Mouse (Mus musculus): ENCODE data around the gene Acsm4. TPM values are rescaled to one million over a fixed set of nuclear protein-coding genes. Genes with fewer than 3 reads are reported as not detected.
"Not testable (repeated sequence)": the region's sequence is repeated elsewhere in the genome, so short reads cannot be mapped to it uniquely, and the experiment has no call there.

The Acsm4 gene
- polyA plus RNA-seq, 1 experiment from 2014 or later, result not detected

DNA sequence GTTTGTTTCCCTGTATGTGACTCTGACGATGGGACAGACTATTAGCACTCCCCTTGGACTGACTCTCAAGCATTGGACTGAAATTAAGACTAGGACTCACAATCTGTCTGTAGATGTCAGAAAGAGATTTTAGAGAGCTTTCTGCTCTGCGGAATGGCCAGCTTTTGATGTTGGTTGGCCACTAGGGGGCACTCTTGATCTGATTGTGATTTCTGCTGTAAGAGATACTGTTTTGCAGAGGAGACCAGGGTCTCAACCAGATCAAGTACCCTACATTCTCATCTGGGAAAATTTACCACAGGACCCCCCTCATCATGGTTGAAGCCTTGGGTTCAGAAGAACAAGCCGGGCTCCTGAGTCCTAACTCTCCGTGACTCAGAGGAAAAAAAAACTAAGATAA, 41.4 kb downstream of the Acsm4 start:
- DNase-seq (ENCODE audit: low spot score); H3K27me3 ChIP-seq (ENCODE audit: low read depth, poor library complexity, severe bottlenecking); H3K36me3 ChIP-seq; H3K9me3 ChIP-seq (replicated peaks); H3K27ac ChIP-seq; H3K4me3 ChIP-seq; H3K4me1 ChIP-seq: not testable (repeated sequence)
- 84% methylated on average over 4 of the region's 4 CpGs for WGBS

DNA sequence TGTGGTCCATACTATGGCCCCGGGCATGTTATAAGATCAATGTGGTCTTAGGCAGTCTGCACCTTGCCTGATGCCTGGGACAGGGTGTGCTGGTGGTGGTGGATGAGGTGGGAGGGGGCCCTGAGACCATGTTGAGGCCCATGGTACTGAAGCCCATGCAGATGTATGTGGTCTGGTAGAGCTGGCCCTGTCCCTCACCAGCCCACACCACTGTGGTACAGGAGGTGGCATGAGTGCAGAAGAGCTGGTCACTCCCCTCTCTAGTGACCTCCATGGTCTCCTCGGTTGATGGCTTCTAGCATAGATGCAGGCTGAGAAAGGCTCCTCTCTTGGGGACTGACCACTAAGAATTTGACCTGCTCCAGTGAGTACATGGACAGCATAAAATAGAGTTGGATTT, 49.1 kb downstream of the Acsm4 start:
- WGBS, result 86% methylated on average over 2 of the region's 2 CpGs
- Histone ChIP-seq H3K27me3 (ENCODE audit: low read depth, poor library complexity, severe bottlenecking) (no peaks in the 10 kb centered on the region), H3K4me1 (no peaks in the 10 kb centered on the region), H3K4me3 (no peak overlapping the region), H3K9me3 (replicated peaks) (no peaks in the 10 kb centered on the region), H3K36me3 (no peaks in the 10 kb centered on the region), H3K27ac (no peak overlapping the region)
- DNase-seq (ENCODE audit: low spot score), result no peak

DNA sequence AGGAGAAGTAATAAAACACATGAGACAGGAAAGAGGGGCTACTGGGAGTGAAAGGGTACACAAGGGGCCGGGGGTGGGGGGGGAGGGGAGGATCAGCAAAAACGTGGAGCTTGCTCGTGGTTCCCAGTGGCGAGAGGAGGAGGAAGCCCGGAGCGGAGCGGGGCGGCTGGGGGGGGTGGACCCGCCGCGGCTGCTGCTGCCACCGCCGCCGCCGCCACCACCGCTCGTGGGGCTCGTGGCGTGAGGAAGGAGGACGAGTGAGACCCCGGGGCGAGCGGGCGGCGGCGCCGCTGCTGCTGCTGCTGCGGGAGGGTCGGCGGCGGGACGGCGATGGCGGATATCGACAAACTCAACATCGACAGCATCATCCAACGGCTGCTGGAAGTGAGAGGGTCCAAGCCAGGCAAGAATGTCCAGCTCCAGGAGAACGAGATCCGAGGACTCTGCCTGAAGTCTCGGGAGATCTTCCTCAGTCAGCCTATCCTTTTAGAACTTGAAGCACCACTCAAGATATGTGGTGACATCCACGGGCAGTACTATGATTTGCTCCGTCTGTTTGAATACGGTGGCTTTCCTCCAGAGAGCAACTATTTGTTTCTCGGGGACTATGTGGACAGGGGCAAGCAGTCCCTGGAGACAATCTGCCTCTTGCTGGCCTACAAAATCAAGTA, 50.1 kb downstream of the Acsm4 start:
- WGBS, result 13% methylated on average over 20 of the region's 44 CpGs
- Histone ChIP-seq H3K27ac (peak overlapping the region; percentile 64), H3K4me3 (peak overlapping the region; percentile 49)
- H3K4me1 ChIP-seq; H3K36me3 ChIP-seq; H3K27me3 ChIP-seq (ENCODE audit: low read depth, poor library complexity, severe bottlenecking); H3K9me3 ChIP-seq (replicated peaks); DNase-seq (ENCODE audit: low spot score): not testable (repeated sequence)

DNA sequence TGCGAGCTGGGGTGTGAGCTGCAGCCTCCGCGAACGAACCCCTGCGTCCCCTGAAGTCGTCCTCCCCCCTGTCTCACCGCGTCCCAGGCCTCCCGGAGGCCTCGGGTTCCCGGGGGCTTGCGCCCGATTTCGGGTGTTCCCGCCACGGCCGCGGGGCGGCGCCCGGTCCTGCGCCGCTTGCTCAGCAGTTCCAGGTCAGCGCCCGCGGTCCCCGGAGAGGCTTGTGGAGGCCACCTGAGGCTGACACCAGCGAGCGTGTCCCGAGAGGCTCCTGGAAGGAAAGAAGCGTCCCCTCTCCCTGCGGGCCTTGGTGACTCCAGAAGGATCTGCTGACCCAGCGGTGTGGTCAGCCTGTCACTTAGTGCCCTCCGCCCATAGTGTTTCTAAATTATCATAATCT, 54.5 kb downstream of the Acsm4 start:
- Histone ChIP-seq H3K9me3 (replicated peaks) (no peaks in the 10 kb centered on the region), H3K4me1 (peaks cover 6% of the 10 kb centered on the region), H3K4me3 (peak overlapping the region; percentile 36), H3K36me3 (no peaks in the 10 kb centered on the region), H3K27me3 (ENCODE audit: low read depth, poor library complexity, severe bottlenecking) (no peaks in the 10 kb centered on the region), H3K27ac (no peak overlapping the region)
- DNase-seq (ENCODE audit: low spot score), result peak; percentile 53
- WGBS, result 6% methylated on average over 34 of the region's 34 CpGs

DNA sequence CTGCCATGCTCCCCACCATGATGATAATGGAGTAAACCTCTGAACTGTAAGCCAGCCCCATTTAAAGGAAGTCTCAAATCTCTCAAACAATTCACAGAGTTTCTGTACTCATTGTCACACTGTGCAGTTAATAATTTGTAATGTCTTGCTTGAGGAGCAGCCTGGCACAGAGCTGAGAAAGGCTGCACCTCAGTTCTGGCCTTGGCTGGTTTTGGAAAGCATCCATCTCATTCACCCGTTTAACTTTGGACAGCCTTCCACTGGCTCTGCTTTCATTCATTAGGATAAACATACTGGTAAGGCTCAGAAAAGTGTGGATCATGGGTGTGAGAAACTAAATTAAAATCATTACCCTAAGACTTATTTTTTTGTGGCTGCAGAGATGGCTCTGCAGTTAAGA, 56.0 kb downstream of the Acsm4 start:
- no peaks in the 10 kb centered on the region for H3K27me3 ChIP-seq (ENCODE audit: low read depth, poor library complexity, severe bottlenecking)
- H3K9me3 ChIP-seq (replicated peaks), result no peaks in the 10 kb centered on the region
- 95% methylated on average over 1 of the region's 1 CpGs for WGBS
- no peak for DNase-seq (ENCODE audit: low spot score)
- H3K4me3 ChIP-seq, result no peak overlapping the region
- no peak overlapping the region for H3K27ac ChIP-seq
- no peaks in the 10 kb centered on the region for H3K36me3 ChIP-seq
- peaks cover 6% of the 10 kb centered on the region for H3K4me1 ChIP-seq

DNA sequence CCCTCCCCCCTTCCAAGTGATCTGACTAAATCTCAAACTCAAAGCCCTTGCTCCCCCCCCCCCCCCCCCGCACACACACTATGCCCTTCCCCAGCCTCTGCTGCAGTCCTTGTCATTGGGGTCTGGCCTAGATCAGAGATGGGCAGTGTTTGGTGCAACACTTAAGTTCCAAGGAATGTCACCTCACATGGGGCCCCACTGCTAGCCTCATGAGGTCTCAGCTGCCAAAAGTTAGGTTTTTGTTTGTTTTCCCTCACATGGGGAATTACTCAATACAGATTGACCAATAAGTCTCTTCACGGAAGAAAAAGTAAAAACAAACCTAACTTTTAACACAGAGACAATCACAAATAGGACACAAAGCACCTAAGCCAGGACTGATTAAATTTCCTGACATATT, 58.9 kb downstream of the Acsm4 start:
- 68% methylated on average over 1 of the region's 2 CpGs for WGBS
- DNase-seq (ENCODE audit: low spot score), result no peak
- no peaks in the 10 kb centered on the region for H3K9me3 ChIP-seq (replicated peaks)
- peaks cover 6% of the 10 kb centered on the region for H3K4me1 ChIP-seq
- H3K36me3 ChIP-seq, result no peaks in the 10 kb centered on the region
- H3K27me3 ChIP-seq (ENCODE audit: low read depth, poor library complexity, severe bottlenecking), result no peaks in the 10 kb centered on the region
- H3K4me3 ChIP-seq, result no peak overlapping the region
- H3K27ac ChIP-seq, result no peak overlapping the region

DNA sequence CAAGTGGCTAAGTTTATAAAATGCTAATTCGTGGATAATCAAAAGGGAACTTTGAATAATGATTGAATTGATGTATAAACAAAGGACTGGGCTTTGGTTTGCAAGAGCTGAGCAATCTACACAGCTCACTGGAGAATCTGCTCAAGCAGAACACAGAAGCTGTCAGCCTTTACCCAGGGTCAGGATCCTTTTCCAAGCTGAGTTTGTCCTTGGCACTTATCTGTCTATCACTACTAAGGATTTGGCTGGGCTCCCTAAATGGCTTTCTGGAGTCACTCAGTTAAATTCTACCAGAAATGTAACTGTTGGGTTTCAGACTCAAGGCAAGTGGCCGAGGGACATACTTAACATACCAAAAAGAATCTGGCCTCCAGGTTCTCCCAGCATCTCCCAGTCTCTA, 60.1 kb downstream of the Acsm4 start:
- H3K36me3 ChIP-seq, result no peaks in the 10 kb centered on the region
- WGBS, result 74% methylated on average over 2 of the region's 2 CpGs
- H3K27ac ChIP-seq, result no peak overlapping the region

DNA sequence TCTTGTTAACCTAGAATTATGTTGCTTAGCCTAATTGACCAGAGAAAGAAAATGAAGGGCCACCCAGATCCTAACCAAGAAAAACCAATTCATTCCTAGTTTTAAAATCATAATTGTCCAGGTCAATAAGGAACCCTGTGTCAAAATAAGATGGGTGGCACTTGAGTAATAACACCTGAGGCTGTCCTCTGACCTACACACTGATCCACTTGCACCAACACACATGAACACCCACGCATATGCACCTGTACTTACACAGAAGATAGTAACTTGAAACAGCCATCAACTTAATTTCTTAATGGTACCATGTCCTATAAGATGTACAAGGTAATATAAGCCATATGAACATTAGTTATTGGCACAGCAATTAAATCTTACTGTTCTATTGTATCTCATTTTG, 63.9 kb downstream of the Acsm4 start:
- Histone ChIP-seq H3K36me3 (no peaks in the 10 kb centered on the region), H3K4me1 (no peaks in the 10 kb centered on the region), H3K9me3 (replicated peaks) (no peaks in the 10 kb centered on the region), H3K4me3 (no peak overlapping the region), H3K27me3 (ENCODE audit: low read depth, poor library complexity, severe bottlenecking) (no peaks in the 10 kb centered on the region), H3K27ac (no peak overlapping the region)
- WGBS, result 88% methylated on average over 1 of the region's 1 CpGs
- DNase-seq (ENCODE audit: low spot score), result no peak

More for the DNA sequence above, 60.1 kb downstream of the Acsm4 start:
- Histone ChIP-seq H3K27me3 (ENCODE audit: low read depth, poor library complexity, severe bottlenecking) (no peaks in the 10 kb centered on the region), H3K9me3 (replicated peaks) (no peaks in the 10 kb centered on the region), H3K4me1 (no peaks in the 10 kb centered on the region), H3K4me3 (no peak overlapping the region)
- no peak for DNase-seq (ENCODE audit: low spot score)

DNA sequence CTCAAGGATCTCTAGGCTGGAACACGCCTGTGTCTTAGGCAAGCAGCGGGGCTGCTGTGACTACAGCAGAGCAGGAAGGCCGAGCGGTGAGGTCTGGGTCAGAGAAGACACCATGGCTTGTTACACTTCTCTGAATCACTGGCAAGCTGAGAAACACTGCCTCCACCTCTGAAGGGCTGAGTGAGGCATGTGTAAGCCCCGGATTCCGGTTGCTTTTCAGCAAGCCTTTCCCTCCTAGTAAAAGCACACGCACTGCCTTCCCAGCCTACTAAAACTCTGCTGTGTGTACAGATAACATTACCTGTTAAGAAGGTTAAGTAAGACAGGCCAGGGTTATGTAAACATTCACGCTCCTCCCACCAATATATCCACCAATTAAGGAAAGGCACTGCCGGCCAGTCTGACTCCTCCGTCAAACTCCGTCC, 70.7 kb downstream of the Acsm4 start, which contains the start of gene Acsm3:
TSS of gene Acsm3 (plus strand) at position 397 of the 425 bp plus-strand sequence.
- DNase-seq (ENCODE audit: low spot score), result no peak
- H3K9me3 ChIP-seq (replicated peaks), result no peaks in the 10 kb centered on the region
- no peak within 1 kb of the TSS for H3K4me3 ChIP-seq
- no peaks in the 10 kb centered on the region for H3K4me1 ChIP-seq
- 54% methylated on average over 11 of the region's 11 CpGs for WGBS
- H3K27ac ChIP-seq, result no peak within 1 kb of the TSS
- no peaks in the 10 kb centered on the region for H3K36me3 ChIP-seq
- H3K27me3 ChIP-seq (ENCODE audit: low read depth, poor library complexity, severe bottlenecking), result no peaks in the 10 kb centered on the region

DNA sequence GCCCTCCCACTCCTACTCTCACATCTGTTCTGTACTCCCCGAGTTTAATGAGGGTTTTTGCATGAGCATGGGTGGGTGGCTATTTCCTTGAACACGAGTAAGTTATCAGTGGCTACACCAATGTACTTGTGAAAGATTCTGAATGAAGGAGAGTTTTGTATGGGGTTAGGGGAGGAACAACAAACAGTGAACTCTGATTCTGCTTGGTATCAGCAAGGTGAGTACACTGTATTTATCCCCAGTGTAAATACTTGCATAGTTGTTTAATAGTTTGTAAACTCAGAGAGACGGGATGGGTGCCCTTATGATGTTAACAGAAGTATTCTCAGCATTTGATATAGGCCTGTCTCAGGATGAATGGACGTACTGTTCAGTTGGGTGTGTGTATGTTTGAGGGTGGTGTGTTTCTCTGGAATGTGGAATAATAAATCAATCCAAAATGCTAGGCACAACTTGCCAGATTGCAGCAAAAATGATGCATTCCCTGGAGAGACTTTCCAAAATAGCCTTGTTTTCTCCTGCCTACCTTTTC, 72.4 kb downstream of the Acsm4 start:
- H3K27me3 ChIP-seq (ENCODE audit: low read depth, poor library complexity, severe bottlenecking), result no peaks in the 10 kb centered on the region
- 67% methylated on average over 4 of the region's 4 CpGs for WGBS
- DNase-seq (ENCODE audit: low spot score), result no peak

More for the DNA sequence above, 72.4 kb downstream of the Acsm4 start:
- H3K9me3 ChIP-seq (replicated peaks), result no peaks in the 10 kb centered on the region
- H3K36me3 ChIP-seq, result no peaks in the 10 kb centered on the region
- no peaks in the 10 kb centered on the region for H3K4me1 ChIP-seq
- no peak overlapping the region for H3K27ac ChIP-seq
- H3K4me3 ChIP-seq, result no peak overlapping the region

Other genes starting within 250 kb of the Acsm4 start
- not detected in 2 replicates for gene Gp2, start 230.7 kb upstream of the Acsm4 start, polyA plus RNA-seq (2016; fragmentation: Nextera tagmentation; extraction: Ambion mirVana)
- not detected in 2 replicates for gene Umod, start 210.7 kb upstream of the Acsm4 start, polyA plus RNA-seq (2016; fragmentation: Nextera tagmentation; extraction: Ambion mirVana)
- not detected in 2 replicates for gene Acsm5, start 170.6 kb upstream of the Acsm4 start, polyA plus RNA-seq (2016; fragmentation: Nextera tagmentation; extraction: Ambion mirVana)
- gene Pdilt, start 166.5 kb upstream of the Acsm4 start, polyA plus RNA-seq (2016; fragmentation: Nextera tagmentation; extraction: Ambion mirVana), result not detected in 2 replicates
- gene Acsm2, start 135.7 kb upstream of the Acsm4 start, polyA plus RNA-seq (2016; fragmentation: Nextera tagmentation; extraction: Ambion mirVana), result not detected in 2 replicates
- gene Acsm1, start 83.0 kb upstream of the Acsm4 start, polyA plus RNA-seq (2016; fragmentation: Nextera tagmentation; extraction: Ambion mirVana), result not detected in 2 replicates
- gene Thumpd1, start 30.8 kb downstream of the Acsm4 start, polyA plus RNA-seq (2016; fragmentation: Nextera tagmentation; extraction: Ambion mirVana), result 95.3 and 102 TPM in 2 replicates
- 0.26 and 0.30 TPM in 2 replicates for gene Acsm3, start 70.9 kb downstream of the Acsm4 start, polyA plus RNA-seq (2016; fragmentation: Nextera tagmentation; extraction: Ambion mirVana)
- gene Rexo5, start 104.0 kb downstream of the Acsm4 start, polyA plus RNA-seq (2016; fragmentation: Nextera tagmentation; extraction: Ambion mirVana), result 21.6 and 27.6 TPM in 2 replicates
- gene Eri2, start 104.0 kb downstream of the Acsm4 start, polyA plus RNA-seq (2016; fragmentation: Nextera tagmentation; extraction: Ambion mirVana), result 25.9 and 27.3 TPM in 2 replicates
- 6.4 and 7.2 TPM in 2 replicates for gene Lyrm1, start 205.8 kb downstream of the Acsm4 start, polyA plus RNA-seq (2016; fragmentation: Nextera tagmentation; extraction: Ambion mirVana)
- 10.8 and 12.0 TPM in 2 replicates for gene Dcun1d3, start 206.3 kb downstream of the Acsm4 start, polyA plus RNA-seq (2016; fragmentation: Nextera tagmentation; extraction: Ambion mirVana)

All from limb, embryonic 10.5 days (tissue).